Mouse (Mus musculus) small intestine, adult 2 months (tissue): ENCODE results near the gene Susd6. TPM values are rescaled to one million over a fixed set of nuclear protein-coding genes. Genes with fewer than 3 reads are reported as not detected.

Experiments used
- H3K27ac ChIP-seq: fragments of 200-500 bp; 2 replicates; pipeline ENCODE4 v1.5.1; 2012; ENCODE audit warnings: low read depth, low read length, control low read depth, inconsistent platforms; ENCODE audit not compliant: insufficient read depth
- H3K27me3 ChIP-seq: fragments of 200-500 bp; 2 replicates; pipeline ENCODE4 v1.6.1; 2012; ENCODE audit warnings: mild to moderate bottlenecking, moderate library complexity, low read length, inconsistent platforms; ENCODE audit not compliant: control insufficient read depth, insufficient read depth
- H3K36me3 ChIP-seq: fragments of 200-500 bp; 2 replicates; pipeline ENCODE4 v1.6.1; 2012; ENCODE audit warnings: mild to moderate bottlenecking, low read length, control low read depth, inconsistent platforms; ENCODE audit not compliant: control insufficient read depth, insufficient read depth
- H3K4me1 ChIP-seq: fragments of 200-500 bp; 2 replicates; pipeline ENCODE4 v1.6.1; 2012; ENCODE audit warnings: low read length, inconsistent platforms, mixed read lengths; ENCODE audit not compliant: control insufficient read depth, insufficient read depth, insufficient read length
- H3K4me3 ChIP-seq: fragments of 200-500 bp; 2 replicates; pipeline ENCODE4 v1.5.1; 2012; ENCODE audit warnings: low read depth, mild to moderate bottlenecking, control low read depth, inconsistent platforms, low read length, moderate library complexity
- CTCF ChIP-seq: fragments of 200-500 bp; IDR thresholded peaks from 2 replicates; pipeline ENCODE4 v1.5.1; 2012; ENCODE audit warnings: low read depth, mild to moderate bottlenecking, control low read depth, inconsistent platforms, low read length, moderate library complexity, mixed read lengths; ENCODE audit not compliant: insufficient replicate concordance, insufficient read length; ENCODE audit errors: extremely low read depth
- POLR2A ChIP-seq: fragments of 200-500 bp; IDR thresholded peaks from 2 replicates; pipeline ENCODE4 v1.6.1; 2012; ENCODE audit warnings: low read depth, mild to moderate bottlenecking, control low read depth, inconsistent platforms, low read length, moderate library complexity
- WGBS: fragments of 180-500 bp; shearing (Covaris S2); methylation state at CpG from one replicate; pipeline ENCODE4 v1.1.7; 2018; 5-methylcytosine and 5-hydroxymethylcytosine counted together
- polyA plus RNA-seq: library from polyadenylated mRNA; depleted of rRNA; stranded (reverse); fragments of >200 nt; gene quantifications from 2 replicates; pipeline ENCODE4 v1.2.3, GENCODE M21; 2012

Gene Susd6
- polyA plus RNA-seq, 1 experiment: 54.9 TPM

GRCm38 (mm10) chr12:80894973-80895570 is 104.8 kb downstream of the Susd6 start:
- no peaks in the 10 kb centered on the region for H3K36me3 ChIP-seq
- no peaks in the 10 kb centered on the region for H3K27me3 ChIP-seq
- no peak overlapping the region for H3K27ac ChIP-seq
- no peak overlapping the region for H3K4me3 ChIP-seq
- TF ChIP-seq CTCF (peak; percentile 99), POLR2A (no peak)
- H3K4me1 ChIP-seq: peaks cover 12% of the 10 kb centered on the region
- WGBS: 17% methylated on average over 19 of the region's 19 CpGs

GRCm38 (mm10) chr12:80909631-80910030 is 119.3 kb downstream of the Susd6 start:
- Histone ChIP-seq H3K27ac (no peak overlapping the region), H3K4me1 (peaks cover 2% of the 10 kb centered on the region; the same call in 1 of the 2 replicates), H3K27me3 (no peaks in the 10 kb centered on the region), H3K36me3 (no peaks in the 10 kb centered on the region), H3K4me3 (no peak overlapping the region)
- TF ChIP-seq CTCF (no peak), POLR2A (no peak)
- 58% methylated on average over 8 of the region's 8 CpGs for WGBS

GRCm38 (mm10) chr12:80917764-80918163 is 127.5 kb downstream of the Susd6 start:
- Histone ChIP-seq H3K27ac (no peak overlapping the region), H3K4me3 (no peak overlapping the region), H3K4me1 (peaks cover under 1% of the 10 kb centered on the region; the same call in 1 of the 2 replicates), H3K36me3 (no peaks in the 10 kb centered on the region), H3K27me3 (no peaks in the 10 kb centered on the region)
- 44% methylated on average over 7 of the region's 7 CpGs for WGBS
- TF ChIP-seq CTCF: peak; percentile 68; the same call in 1 of the 2 replicates
- TF ChIP-seq POLR2A: no peak

GRCm38 (mm10) chr12:80921301-80921700 is 131.0 kb downstream of the Susd6 start:
- peaks cover 16% of the 10 kb centered on the region; the same call in 1 of the 2 replicates for H3K4me1 ChIP-seq
- no peaks in the 10 kb centered on the region for H3K27me3 ChIP-seq
- TF ChIP-seq POLR2A: no peak
- TF ChIP-seq CTCF: no peak
- 90% methylated on average over 5 of the region's 5 CpGs for WGBS
- no peaks in the 10 kb centered on the region for H3K36me3 ChIP-seq
- H3K4me3 ChIP-seq: no peak overlapping the region
- no peak overlapping the region for H3K27ac ChIP-seq

- no peaks in the 10 kb centered on the region for H3K36me3 ChIP-seq
- peaks cover 18% of the 10 kb centered on the region; the same call in 1 of the 2 replicates for H3K4me1 ChIP-seq
- no peaks in the 10 kb centered on the region for H3K27me3 ChIP-seq
- 0 out of 2 replicates have a peak overlapping the region, but pooled peaks have one; percentile 89 for H3K27ac ChIP-seq
- TF ChIP-seq POLR2A (no peak), CTCF (no peak)
- H3K4me3 ChIP-seq: peak overlapping the region; percentile 16
- WGBS: 14% methylated on average over 7 of the region's 7 CpGs
These were observed 132.6 kb downstream of the Susd6 start for GRCm38 (mm10) chr12:80922869-80923268.

- Histone ChIP-seq H3K27ac (peak overlapping the region; percentile 89), H3K4me3 (no peak overlapping the region), H3K27me3 (no peaks in the 10 kb centered on the region), H3K4me1 (peaks cover 18% of the 10 kb centered on the region; the same call in 1 of the 2 replicates), H3K36me3 (no peaks in the 10 kb centered on the region)
- TF ChIP-seq POLR2A (no peak), CTCF (no peak)
- WGBS: 23% methylated on average over 5 of the region's 5 CpGs
These were observed 133.3 kb downstream of the Susd6 start for GRCm38 (mm10) chr12:80923602-80924001.

- Histone ChIP-seq H3K27ac (peak overlapping the region; percentile 89), H3K4me3 (no peak overlapping the region)
- WGBS: 22% methylated on average over 3 of the region's 3 CpGs
These were observed 133.9 kb downstream of the Susd6 start for GRCm38 (mm10) chr12:80924205-80924604.

GRCm38 (mm10) chr12:80925919-80926318 is 135.6 kb downstream of the Susd6 start:
- peaks cover 26% of the 10 kb centered on the region; the same call in 1 of the 2 replicates for H3K4me1 ChIP-seq
- H3K27ac ChIP-seq: peak overlapping the region; percentile 83
- no peaks in the 10 kb centered on the region for H3K27me3 ChIP-seq
- no peak overlapping the region for H3K4me3 ChIP-seq
- 31% methylated on average over 7 of the region's 7 CpGs for WGBS
- TF ChIP-seq CTCF (no peak), POLR2A (no peak)
- no peaks in the 10 kb centered on the region for H3K36me3 ChIP-seq

More at GRCm38 (mm10) chr12:80924205-80924604, 133.9 kb downstream of the Susd6 start:
- H3K36me3 ChIP-seq: no peaks in the 10 kb centered on the region
- no peaks in the 10 kb centered on the region for H3K27me3 ChIP-seq
- peaks cover 19% of the 10 kb centered on the region; the same call in 1 of the 2 replicates for H3K4me1 ChIP-seq
- TF ChIP-seq POLR2A: no peak
- no peak for TF ChIP-seq CTCF
